Mouse (Mus musculus) myocyte (in vitro differentiated cells): ENCODE results near the gene Slc15a2.

Experiments
- CEBPB ChIP-seq: IDR thresholded peaks from 2 replicates; pipeline ENCODE4 v1.6.1; 2011; ENCODE audit warnings: mild to moderate bottlenecking, moderate library complexity; ENCODE audit not compliant: poor library complexity, insufficient read depth, severe bottlenecking
- E2F4 ChIP-seq: IDR thresholded peaks from one replicate; pipeline ENCODE4 v1.6.1; 2011; ENCODE audit warnings: mild to moderate bottlenecking, control low read depth, moderate library complexity; ENCODE audit not compliant: insufficient read depth
- MAX ChIP-seq: IDR thresholded peaks from one replicate; pipeline ENCODE4 v1.6.1; 2011; ENCODE audit warnings: low read depth, mild to moderate bottlenecking, control low read depth
- MYOD1 ChIP-seq, 3 experiments: IDR thresholded peaks; one replicate each; pipeline ENCODE4 v1.6.1; 2011; ENCODE audit warnings: control low read depth in 2 of 3, low read depth in 2 of 3, mild to moderate bottlenecking in 2 of 3, moderate library complexity in 1 of 3; ENCODE audit not compliant: insufficient read length in 2 of 3, control insufficient read depth in 1 of 3
- MYOG ChIP-seq, 3 experiments: IDR thresholded peaks; one replicate each; pipeline ENCODE4 v1.6.1; 2011; ENCODE audit warnings: control low read depth in 2 of 3, low read depth in 2 of 3, mild to moderate bottlenecking in 2 of 3; ENCODE audit not compliant: insufficient read length in 2 of 3, control insufficient read depth in 1 of 3, insufficient read depth in 1 of 3
- POLR2A ChIP-seq: IDR thresholded peaks from one replicate; pipeline ENCODE4 v1.6.1; 2011; ENCODE audit warnings: low read depth, mild to moderate bottlenecking, control low read depth, moderate library complexity; ENCODE audit not compliant: insufficient read length
- POLR2AphosphoS2 ChIP-seq: IDR thresholded peaks from one replicate; pipeline ENCODE4 v1.6.1; 2011; ENCODE audit warnings: low read depth, control low read depth; ENCODE audit not compliant: insufficient read length
- REST ChIP-seq: IDR thresholded peaks from one replicate; pipeline ENCODE4 v1.6.1; 2011; ENCODE audit warnings: mild to moderate bottlenecking, control low read depth, moderate library complexity; ENCODE audit not compliant: insufficient read depth, insufficient read length
- SRF ChIP-seq: IDR thresholded peaks from one replicate; pipeline ENCODE4 v1.6.1; 2011; ENCODE audit warnings: low read depth; ENCODE audit not compliant: control insufficient read depth, insufficient read length
- TCF12 ChIP-seq: IDR thresholded peaks from one replicate; pipeline ENCODE4 v1.6.1; 2011; ENCODE audit warnings: mild to moderate bottlenecking, control low read depth; ENCODE audit not compliant: poor library complexity, insufficient read depth, severe bottlenecking
- USF1 ChIP-seq: IDR thresholded peaks from one replicate; pipeline ENCODE4 v1.6.1; 2011; ENCODE audit warnings: low read depth, mild to moderate bottlenecking, control low read depth, moderate library complexity

DNA sequence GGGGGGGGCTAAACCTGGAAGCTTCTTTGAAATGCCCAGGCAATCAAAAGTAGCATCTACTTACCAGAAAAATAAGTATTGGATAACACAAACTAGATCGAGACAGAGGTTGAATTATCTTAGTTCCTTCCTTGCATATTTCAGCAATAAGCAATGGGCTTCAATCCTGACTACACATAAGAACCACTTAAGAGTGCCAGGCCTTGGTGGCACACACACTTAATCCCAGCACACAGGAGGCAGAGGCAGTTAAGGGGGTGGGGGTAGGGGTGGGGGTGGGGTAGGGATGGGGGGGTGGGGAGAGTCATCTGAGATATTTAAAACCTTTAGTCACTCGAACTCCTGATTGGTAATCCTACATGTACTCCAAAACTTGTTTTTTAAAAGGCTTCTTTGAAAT, 13.5 kb downstream of the Slc15a2 start:
- no peak for TF ChIP-seq TCF12
- TF ChIP-seq SRF: no peak
- TF ChIP-seq POLR2A: no peak
- no peak for TF ChIP-seq MYOG (IDR thresholded peaks at IDR 0.05; ENCODE audit: control insufficient read depth in 1 of 3, insufficient read depth in 1 of 3, insufficient read length in 2 of 3, low read depth in 2 of 3)
- TF ChIP-seq MYOD1 (IDR thresholded peaks at IDR 0.05; ENCODE audit: control insufficient read depth in 1 of 3, insufficient read length in 2 of 3, low read depth in 2 of 3): no peak
- TF ChIP-seq E2F4: no peak
- TF ChIP-seq USF1: no peak
- TF ChIP-seq CEBPB: no peak
- no peak for TF ChIP-seq POLR2AphosphoS2
- no peak for TF ChIP-seq MAX
- no peak for TF ChIP-seq REST
